Mouse (Mus musculus) ES-E14 (cell line): ENCODE measurements around the gene Phf10.
"Not testable (repeated sequence)": the region's sequence is repeated elsewhere in the genome, so short reads cannot be mapped to it uniquely, and the experiment has no call there.

ENCODE experiments used
- HCFC1 ChIP-seq: IDR thresholded peaks from 2 replicates; pipeline ENCODE4 v1.6.1; 2012; ENCODE audit warnings: low read length, inconsistent platforms, borderline replicate concordance; ENCODE audit not compliant: insufficient read depth
- ZC3H11A ChIP-seq: IDR thresholded peaks from 2 replicates; pipeline ENCODE4 v1.6.1; 2012; ENCODE audit warnings: low read depth, mild to moderate bottlenecking, inconsistent platforms, low read length, borderline replicate concordance

DNA sequence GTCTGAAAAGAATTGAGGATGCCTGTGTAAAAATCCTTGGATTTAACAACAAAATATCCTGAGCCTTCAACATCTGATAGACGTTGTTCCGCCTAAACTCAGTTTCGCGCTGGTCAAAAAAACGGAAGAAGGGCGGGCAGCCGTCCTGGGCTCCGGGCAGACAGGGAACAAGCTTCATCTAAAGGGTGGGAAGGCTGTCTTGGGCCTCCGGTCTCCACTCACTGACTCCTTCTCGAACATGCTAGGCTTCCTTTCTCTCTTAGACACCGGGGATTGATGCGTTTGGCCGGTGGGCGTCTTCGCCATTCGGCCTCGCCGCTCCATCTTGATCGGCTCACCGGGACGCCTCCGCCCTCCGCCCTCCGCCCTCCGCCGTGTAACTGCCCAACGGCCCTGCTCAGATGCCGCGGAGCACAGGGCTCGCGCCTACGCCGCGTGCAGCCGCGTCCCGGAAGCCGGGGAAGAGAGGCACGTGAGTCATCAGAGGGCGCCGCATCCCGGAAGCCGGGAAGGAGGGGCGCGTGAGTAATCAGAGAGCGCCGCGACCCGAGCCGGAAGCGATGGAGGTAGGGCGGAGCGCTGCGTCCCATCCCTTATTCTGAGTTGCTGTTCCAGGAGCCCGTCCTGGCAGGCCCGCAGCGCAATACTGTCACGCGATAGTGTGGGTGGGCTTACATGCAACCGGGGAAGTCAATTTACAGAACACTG lies 48.8 kb upstream of the Phf10 start, which contains the start of gene Gm3435:
- not testable (repeated sequence) for TF ChIP-seq HCFC1, ZC3H11A
